Mouse (Mus musculus): ENCODE data around the gene S100pbp. TPM values are rescaled to one million over a fixed set of nuclear protein-coding genes. Genes with fewer than 3 reads are reported as not detected.

S100pbp gene
- polyA plus RNA-seq, 1 experiment from 2014 or later: 30.5 TPM

- WGBS: 88% methylated on average over 4 of the region's 4 CpGs
These were observed 21.9 kb upstream of the S100pbp start for GRCm38 (mm10) chr4:129211461-129211860.

GRCm38 (mm10) chr4:129209504-129209903, 20.0 kb upstream of the S100pbp start:
- H3K4me2 ChIP-seq (ENCODE audit: low read depth, severe bottlenecking): no peak overlapping the region
- ATAC-seq (ENCODE audit: insufficient number of reproducible peaks, low FRiP score, low TSS enrichment, low read depth) (no peak), DNase-seq (ENCODE audit: low spot score) (peak; percentile 25)
- no peaks in the 10 kb centered on the region for H3K4me1 ChIP-seq (ENCODE audit: control insufficient read depth, insufficient read depth, low read length)
- no peaks in the 10 kb centered on the region for H3K27me3 ChIP-seq (ENCODE audit: control insufficient read depth, insufficient read depth, low read length)
- WGBS: 74% methylated on average over 7 of the region's 7 CpGs
- H3K9me3 ChIP-seq (ENCODE audit: control insufficient read depth, low read length): no peaks in the 10 kb centered on the region
- H3K36me3 ChIP-seq (ENCODE audit: control insufficient read depth, insufficient read depth, low read length): peaks cover 43% of the 10 kb centered on the region
- no peak overlapping the region for H3K9ac ChIP-seq (ENCODE audit: low read length)
- no peak overlapping the region for H3K4me3 ChIP-seq (ENCODE audit: low read depth, low read length)
- no peak overlapping the region for H3K27ac ChIP-seq (replicated peaks; ENCODE audit: low read depth, low read length)

More at GRCm38 (mm10) chr4:129211461-129211860, 21.9 kb upstream of the S100pbp start:
- H3K4me3 ChIP-seq (ENCODE audit: low read depth, low read length): no peak overlapping the region
- no peak for DNase-seq (ENCODE audit: low spot score)
- H3K4me1 ChIP-seq (ENCODE audit: control insufficient read depth, insufficient read depth, low read length): no peaks in the 10 kb centered on the region
- H3K36me3 ChIP-seq (ENCODE audit: control insufficient read depth, insufficient read depth, low read length): peaks cover 43% of the 10 kb centered on the region
- H3K9ac ChIP-seq (ENCODE audit: low read length): no peak overlapping the region
- H3K4me2 ChIP-seq (ENCODE audit: low read depth, severe bottlenecking): no peak overlapping the region
- H3K27ac ChIP-seq (replicated peaks; ENCODE audit: low read depth, low read length): no peak overlapping the region
- no peaks in the 10 kb centered on the region for H3K27me3 ChIP-seq (ENCODE audit: control insufficient read depth, insufficient read depth, low read length)
- ATAC-seq (ENCODE audit: insufficient number of reproducible peaks, low FRiP score, low TSS enrichment, low read depth): no peak
- no peaks in the 10 kb centered on the region for H3K9me3 ChIP-seq (ENCODE audit: control insufficient read depth, low read length)

- 93% methylated on average over 8 of the region's 8 CpGs for WGBS
These were observed 17.3 kb upstream of the S100pbp start for GRCm38 (mm10) chr4:129206792-129207191.

DNA sequence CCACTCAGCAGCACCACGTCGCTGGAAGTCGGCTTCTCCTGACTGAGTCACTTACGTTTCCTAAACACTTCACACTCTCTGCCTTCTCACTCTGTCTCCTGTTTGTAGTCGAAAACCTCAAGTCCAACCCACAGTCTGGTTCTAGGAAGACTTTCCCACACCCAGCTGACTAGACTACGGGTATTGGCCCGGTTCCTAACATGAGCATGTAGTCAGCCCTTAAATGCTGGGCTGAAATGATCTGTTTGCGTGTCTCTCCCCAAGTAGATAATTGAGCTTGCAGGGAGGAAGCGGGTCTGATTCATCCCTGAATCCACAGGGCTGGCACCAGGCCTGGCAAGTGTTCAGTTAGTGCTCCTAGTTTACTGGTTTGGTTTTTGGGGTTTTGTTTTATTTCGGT, 15.1 kb upstream of the S100pbp start:
- H3K27ac ChIP-seq (replicated peaks; ENCODE audit: low read depth, low read length): no peak overlapping the region
- peaks cover 28% of the 10 kb centered on the region for H3K36me3 ChIP-seq (ENCODE audit: control insufficient read depth, insufficient read depth, low read length)
- H3K27me3 ChIP-seq (ENCODE audit: control insufficient read depth, insufficient read depth, low read length): no peaks in the 10 kb centered on the region
- no peak overlapping the region for H3K4me2 ChIP-seq (ENCODE audit: low read depth, severe bottlenecking)
- H3K9ac ChIP-seq (ENCODE audit: low read length): no peak overlapping the region
- ATAC-seq (ENCODE audit: insufficient number of reproducible peaks, low FRiP score, low TSS enrichment, low read depth): no peak
- H3K9me3 ChIP-seq (ENCODE audit: control insufficient read depth, low read length): no peaks in the 10 kb centered on the region
- WGBS: 93% methylated on average over 10 of the region's 10 CpGs
- H3K4me3 ChIP-seq (ENCODE audit: low read depth, low read length): no peak overlapping the region
- no peaks in the 10 kb centered on the region for H3K4me1 ChIP-seq (ENCODE audit: control insufficient read depth, insufficient read depth, low read length)
- no peak for DNase-seq (ENCODE audit: low spot score)

More at GRCm38 (mm10) chr4:129206792-129207191, 17.3 kb upstream of the S100pbp start:
- Histone ChIP-seq H3K36me3 (ENCODE audit: control insufficient read depth, insufficient read depth, low read length) (peaks cover 38% of the 10 kb centered on the region), H3K9me3 (ENCODE audit: control insufficient read depth, low read length) (no peaks in the 10 kb centered on the region), H3K27ac (replicated peaks; ENCODE audit: low read depth, low read length) (no peak overlapping the region), H3K4me3 (ENCODE audit: low read depth, low read length) (no peak overlapping the region), H3K9ac (ENCODE audit: low read length) (no peak overlapping the region), H3K4me2 (ENCODE audit: low read depth, severe bottlenecking) (no peak overlapping the region), H3K4me1 (ENCODE audit: control insufficient read depth, insufficient read depth, low read length) (no peaks in the 10 kb centered on the region), H3K27me3 (ENCODE audit: control insufficient read depth, insufficient read depth, low read length) (no peaks in the 10 kb centered on the region)
- DNase-seq (ENCODE audit: low spot score) (no peak), ATAC-seq (ENCODE audit: insufficient number of reproducible peaks, low FRiP score, low TSS enrichment, low read depth) (no peak)

- no peak overlapping the region for H3K4me3 ChIP-seq (ENCODE audit: low read depth, low read length)
- H3K36me3 ChIP-seq (ENCODE audit: control insufficient read depth, insufficient read depth, low read length): peaks cover 11% of the 10 kb centered on the region; the same call in 1 of the 2 replicates
- 96% methylated on average over 6 of the region's 6 CpGs for WGBS
- DNase-seq (ENCODE audit: low spot score) (no peak), ATAC-seq (ENCODE audit: insufficient number of reproducible peaks, low FRiP score, low TSS enrichment, low read depth) (no peak)
- no peak overlapping the region for H3K4me2 ChIP-seq (ENCODE audit: low read depth, severe bottlenecking)
- H3K9me3 ChIP-seq (ENCODE audit: control insufficient read depth, low read length): no peaks in the 10 kb centered on the region
- H3K27me3 ChIP-seq (ENCODE audit: control insufficient read depth, insufficient read depth, low read length): no peaks in the 10 kb centered on the region
- H3K27ac ChIP-seq (replicated peaks; ENCODE audit: low read depth, low read length): no peak overlapping the region
- H3K9ac ChIP-seq (ENCODE audit: low read length): no peak overlapping the region
- H3K4me1 ChIP-seq (ENCODE audit: control insufficient read depth, insufficient read depth, low read length): no peaks in the 10 kb centered on the region
These were observed 8.0 kb upstream of the S100pbp start for GRCm38 (mm10) chr4:129197514-129197913.

- Histone ChIP-seq H3K9me3 (ENCODE audit: control insufficient read depth, low read length) (no peaks in the 10 kb centered on the region), H3K36me3 (ENCODE audit: control insufficient read depth, insufficient read depth, low read length) (peaks cover 11% of the 10 kb centered on the region; the same call in 1 of the 2 replicates), H3K27ac (replicated peaks; ENCODE audit: low read depth, low read length) (no peak overlapping the region), H3K4me2 (ENCODE audit: low read depth, severe bottlenecking) (no peak overlapping the region), H3K4me3 (ENCODE audit: low read depth, low read length) (no peak overlapping the region), H3K27me3 (ENCODE audit: control insufficient read depth, insufficient read depth, low read length) (no peaks in the 10 kb centered on the region), H3K9ac (ENCODE audit: low read length) (no peak overlapping the region), H3K4me1 (ENCODE audit: control insufficient read depth, insufficient read depth, low read length) (peaks cover 9% of the 10 kb centered on the region)
- ATAC-seq (ENCODE audit: insufficient number of reproducible peaks, low FRiP score, low TSS enrichment, low read depth) (no peak), DNase-seq (ENCODE audit: low spot score) (no peak)
- WGBS: 100% methylated on average over 1 of the region's 1 CpGs
These were observed 4.8 kb upstream of the S100pbp start for GRCm38 (mm10) chr4:129194280-129194679.

GRCm38 (mm10) chr4:129191691-129192090, 2.2 kb upstream of the S100pbp start:
- H3K9me3 ChIP-seq (ENCODE audit: control insufficient read depth, low read length): no peaks in the 10 kb centered on the region
- H3K4me2 ChIP-seq (ENCODE audit: low read depth, severe bottlenecking): no peak overlapping the region
- H3K27ac ChIP-seq (replicated peaks; ENCODE audit: low read depth, low read length): no peak overlapping the region
- ATAC-seq (ENCODE audit: insufficient number of reproducible peaks, low FRiP score, low TSS enrichment, low read depth): no peak
- WGBS: 80% methylated on average over 5 of the region's 5 CpGs
- H3K36me3 ChIP-seq (ENCODE audit: control insufficient read depth, insufficient read depth, low read length): no peaks in the 10 kb centered on the region
- H3K4me3 ChIP-seq (ENCODE audit: low read depth, low read length): no peak overlapping the region; the same call in 1 of the 2 replicates
- H3K27me3 ChIP-seq (ENCODE audit: control insufficient read depth, insufficient read depth, low read length): no peaks in the 10 kb centered on the region
- DNase-seq (ENCODE audit: low spot score): no peak
- H3K9ac ChIP-seq (ENCODE audit: low read length): no peak overlapping the region
- peaks cover 12% of the 10 kb centered on the region for H3K4me1 ChIP-seq (ENCODE audit: control insufficient read depth, insufficient read depth, low read length)

DNA sequence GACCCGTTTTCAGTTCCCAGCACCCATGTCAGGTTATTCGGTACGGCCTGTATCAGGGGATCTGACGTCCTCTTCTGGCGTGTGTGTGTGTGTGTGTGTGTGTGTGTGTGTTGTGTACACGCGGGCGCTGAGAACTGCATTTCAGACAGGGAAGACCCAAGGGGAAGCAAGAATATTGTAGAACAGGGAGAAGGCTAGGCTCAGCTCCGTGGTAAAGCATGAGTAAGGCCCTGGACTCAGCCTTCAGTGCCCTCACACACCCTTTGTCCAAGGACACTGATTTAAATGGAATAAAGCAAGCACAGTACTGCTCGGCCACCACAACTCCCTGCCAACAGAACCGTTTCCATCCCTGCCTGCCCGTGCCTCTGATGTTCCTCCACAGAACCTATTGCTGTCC, 1.0 kb upstream of the S100pbp start:
- H3K4me2 ChIP-seq (ENCODE audit: low read depth, severe bottlenecking): peak overlapping the region; percentile 77
- 7% methylated on average over 12 of the region's 12 CpGs for WGBS
- peak overlapping the region; percentile 94 for H3K4me3 ChIP-seq (ENCODE audit: low read depth, low read length)
- H3K9ac ChIP-seq (ENCODE audit: low read length): peak overlapping the region; percentile 61
- no peak for ATAC-seq (ENCODE audit: insufficient number of reproducible peaks, low FRiP score, low TSS enrichment, low read depth)
- H3K4me1 ChIP-seq (ENCODE audit: control insufficient read depth, insufficient read depth, low read length): peaks cover 12% of the 10 kb centered on the region
- H3K9me3 ChIP-seq (ENCODE audit: control insufficient read depth, low read length): no peaks in the 10 kb centered on the region
- H3K27me3 ChIP-seq (ENCODE audit: control insufficient read depth, insufficient read depth, low read length): no peaks in the 10 kb centered on the region
- H3K27ac ChIP-seq (replicated peaks; ENCODE audit: low read depth, low read length): no peak overlapping the region
- H3K36me3 ChIP-seq (ENCODE audit: control insufficient read depth, insufficient read depth, low read length): no peaks in the 10 kb centered on the region
- no peak for DNase-seq (ENCODE audit: low spot score)

Measured in limb, embryonic 11.5 days (tissue).